Mouse (Mus musculus) MEL-GATA-1-ER (cell line): ENCODE data around the gene Cnnm1.

ENCODE experiments used
- DNase-seq: peaks from one replicate; pipeline ENCODE4 v3.0.0-alpha.2; 2012; ENCODE audit warnings: low read depth; ENCODE audit errors: extremely low read depth

Gene Cnnm1

DNA sequence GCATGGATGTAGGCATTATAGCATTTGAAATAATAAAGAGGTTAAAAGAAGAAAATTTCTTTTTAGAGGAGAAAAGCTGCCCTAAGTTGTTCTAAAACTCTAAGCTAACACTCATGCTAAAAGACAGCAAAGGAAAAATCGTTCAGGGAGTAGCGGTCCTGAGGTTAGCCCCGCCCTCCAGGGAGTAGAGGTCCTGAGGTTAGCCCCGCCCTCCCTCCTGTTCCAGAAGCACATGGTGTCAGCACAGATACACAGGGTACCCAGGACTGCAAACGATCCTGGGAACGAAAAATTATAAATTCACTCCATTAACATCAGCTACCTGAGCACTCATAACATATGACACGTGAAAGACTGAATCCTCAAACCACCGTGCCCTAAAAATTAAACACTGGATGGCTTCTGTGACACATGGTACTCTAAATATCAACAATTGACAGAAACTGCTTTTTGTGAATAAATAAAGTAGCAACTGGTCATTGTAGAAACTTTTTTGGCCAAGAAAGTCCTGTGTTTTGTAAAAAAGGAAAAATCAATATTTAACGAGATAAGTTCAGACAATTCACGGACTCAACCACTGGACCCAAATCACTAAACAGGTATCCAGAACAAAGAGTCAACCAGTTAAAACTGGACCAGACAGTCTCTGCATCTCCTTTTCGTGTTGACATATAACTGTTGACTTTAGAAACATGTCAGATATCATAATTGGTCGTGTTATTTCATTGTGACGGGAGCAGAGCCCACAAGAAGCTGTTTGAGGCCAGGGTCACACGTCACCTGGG, 70.4 kb downstream of the Cnnm1 start:
- no peak for DNase-seq

DNA sequence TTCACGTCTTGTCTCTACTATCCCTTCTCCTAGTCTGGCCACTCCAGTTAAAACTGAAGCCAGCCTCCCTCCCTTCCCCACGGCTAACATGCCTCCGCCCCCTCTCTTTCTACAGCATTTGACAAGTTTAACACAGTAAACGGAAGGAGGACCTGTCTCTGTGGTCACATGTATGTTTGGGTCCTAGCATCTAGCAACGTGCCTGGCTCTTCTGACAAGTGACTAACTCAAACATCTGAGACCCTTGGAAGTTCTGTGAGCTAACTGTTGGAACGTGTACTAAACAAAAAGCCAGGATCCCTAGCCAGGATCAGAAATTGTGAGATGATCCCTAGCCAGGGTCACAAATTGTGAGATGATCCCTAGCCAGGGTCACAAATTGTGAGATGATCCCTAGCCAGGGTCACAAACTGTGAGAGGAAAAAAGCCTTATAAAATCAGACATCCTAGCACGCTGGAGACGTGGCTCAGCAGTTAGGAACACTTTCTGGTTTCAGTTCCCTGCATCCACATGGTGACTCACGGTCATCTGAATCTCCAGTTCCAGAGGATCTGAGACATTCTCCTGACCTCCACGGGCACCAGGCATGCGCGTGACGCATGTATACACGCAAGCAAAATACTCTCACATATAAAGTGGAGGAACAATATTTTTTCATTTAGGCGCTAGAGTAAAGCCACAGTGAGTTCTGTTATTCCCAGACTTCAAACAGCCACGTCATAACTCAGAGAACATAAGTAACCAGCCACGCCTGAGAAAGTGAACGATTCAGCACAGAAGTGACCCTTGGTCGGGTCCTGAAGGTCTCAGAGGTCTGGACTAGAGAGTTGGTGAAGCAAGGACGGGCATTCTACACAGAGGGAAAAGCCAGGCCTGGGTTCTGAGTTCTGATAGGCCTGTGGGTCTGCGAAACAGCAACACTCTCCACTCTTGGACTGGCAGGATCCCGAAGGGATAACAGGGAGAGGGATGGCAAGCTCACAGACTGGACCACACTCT, 71.7 kb downstream of the Cnnm1 start:
- DNase-seq, result no peak

- DNase-seq, result no peak
Observed at GRCm38 (mm10) chr19:43513874-43514273, 73.6 kb downstream of the Cnnm1 start.

DNA sequence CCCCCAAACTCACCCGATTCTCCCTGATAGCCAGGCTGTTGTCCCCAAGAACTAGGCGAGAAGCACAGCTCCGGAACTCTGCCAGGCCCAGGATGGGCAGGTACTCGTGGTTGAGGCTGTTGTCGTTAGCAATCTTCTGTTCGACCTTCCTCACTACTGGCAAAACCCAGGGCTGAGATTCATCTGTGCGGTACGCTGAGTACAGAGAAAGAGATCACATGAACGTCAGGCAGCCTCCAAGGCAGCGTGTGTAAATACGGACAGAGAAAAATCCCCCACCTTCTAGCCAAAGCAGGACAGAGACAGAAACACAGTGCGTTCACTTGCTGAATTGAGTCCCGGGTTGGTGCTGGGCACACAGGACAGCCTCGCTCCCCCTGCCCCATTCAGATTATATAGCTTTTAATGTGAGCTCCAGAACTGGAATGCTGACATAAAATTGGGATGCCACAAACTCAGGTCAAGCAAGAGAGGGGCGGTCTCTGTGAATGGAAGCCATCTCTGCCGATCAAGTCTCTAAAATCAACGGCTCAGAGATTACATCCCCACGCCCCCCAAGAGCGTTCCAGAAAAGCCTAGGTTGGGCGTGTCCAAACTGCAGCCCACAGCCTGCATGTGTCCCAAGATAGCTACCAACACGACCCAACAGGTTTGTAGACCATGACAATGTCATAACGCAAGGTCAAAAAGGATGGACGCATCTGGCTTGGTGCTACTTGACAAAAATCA, 75.6 kb downstream of the Cnnm1 start:
- DNase-seq, result no peak

DNA sequence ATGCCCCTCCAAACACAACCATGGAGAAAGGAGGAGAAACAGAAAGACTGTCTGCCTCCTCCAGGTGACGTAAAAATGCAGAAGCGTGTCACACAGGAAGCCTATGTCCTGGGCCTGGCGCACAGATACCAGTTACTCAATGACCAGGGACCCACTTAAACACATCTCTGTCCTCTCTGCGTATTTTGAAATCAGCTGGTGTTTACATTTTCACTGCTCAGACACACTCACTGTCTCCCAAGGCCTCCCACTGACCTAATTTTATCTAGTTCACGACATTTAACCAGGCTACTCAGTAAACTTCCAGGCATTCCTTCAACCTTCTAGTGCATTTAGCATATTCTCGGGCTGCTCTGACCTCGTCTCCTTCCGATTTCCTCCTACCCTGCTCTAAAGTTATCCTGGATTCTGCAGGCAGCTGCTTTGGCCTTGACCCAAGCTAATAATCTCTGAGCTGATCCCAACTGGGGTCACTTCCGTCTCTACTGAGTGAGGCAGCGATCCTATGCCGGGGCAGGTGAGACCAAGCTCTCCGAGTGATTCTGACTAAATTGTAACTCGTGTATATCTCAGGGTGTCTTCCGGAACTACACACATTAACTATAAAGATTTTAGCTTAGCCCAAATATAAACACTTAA, 76.3 kb downstream of the Cnnm1 start:
- DNase-seq, result no peak

DNA sequence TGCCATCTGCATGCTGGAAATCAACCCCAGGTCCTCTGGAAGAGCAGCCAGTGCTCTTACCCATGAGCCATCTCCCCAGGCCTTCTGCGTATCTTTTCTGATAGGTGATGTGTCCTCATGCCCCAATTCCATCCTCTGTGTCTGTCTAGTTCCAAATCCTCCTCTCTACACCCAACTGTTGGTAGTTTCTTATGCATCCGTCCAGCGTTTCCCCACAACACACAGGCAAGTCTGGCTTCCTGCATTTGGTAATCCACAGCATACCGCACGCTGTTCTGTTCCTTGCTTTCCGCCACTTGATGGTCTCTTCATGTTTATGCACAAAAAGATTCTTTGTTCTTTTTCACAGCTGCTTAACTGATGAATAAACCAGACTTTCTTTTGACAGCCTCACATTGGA, 77.1 kb downstream of the Cnnm1 start:
- no peak for DNase-seq

GRCm38 (mm10) chr19:43517808-43518207, 77.6 kb downstream of the Cnnm1 start:
- no peak for DNase-seq

DNA sequence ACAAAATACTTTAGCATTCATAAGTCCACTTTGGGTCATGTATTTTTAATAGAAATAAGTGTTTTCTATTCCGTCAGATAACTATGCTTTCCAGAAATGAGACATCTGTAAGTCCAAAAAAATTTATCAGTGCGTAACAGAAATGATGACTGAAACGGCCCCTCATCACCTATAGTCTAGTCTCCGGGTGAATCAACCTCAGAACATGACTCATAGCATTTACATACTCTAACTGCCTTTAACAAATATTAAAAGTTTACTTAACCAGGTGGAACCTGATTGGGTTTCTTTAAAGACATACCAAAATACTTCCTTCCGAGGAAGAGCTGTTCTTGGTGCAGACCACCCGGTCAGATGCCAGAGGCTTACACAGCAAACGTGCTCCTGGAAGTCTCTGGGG, 78.0 kb downstream of the Cnnm1 start:
- DNase-seq, result no peak

GRCm38 (mm10) chr19:43519226-43519625, 79.0 kb downstream of the Cnnm1 start:
- DNase-seq, result no peak

GRCm38 (mm10) chr19:43520402-43520801, 80.2 kb downstream of the Cnnm1 start:
- DNase-seq, result peak; percentile 63

DNA sequence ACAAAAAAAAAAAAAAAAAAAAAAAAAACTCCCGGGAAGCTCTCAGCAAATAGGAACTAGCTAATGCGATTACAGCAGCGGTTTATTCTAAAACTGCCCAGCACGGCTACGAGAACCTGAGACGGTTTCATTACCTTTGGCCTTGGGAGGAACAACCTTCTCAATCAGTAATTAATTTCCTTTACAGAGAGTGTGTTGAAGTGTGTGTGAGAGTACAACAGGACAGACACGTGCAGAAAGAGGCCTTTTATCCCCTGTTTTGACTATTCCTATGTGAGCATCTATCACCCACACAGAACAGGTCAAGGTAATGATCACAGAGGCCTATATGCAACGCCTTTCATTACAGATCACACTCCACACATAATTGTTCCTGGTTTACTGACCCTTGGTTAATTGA, 81.1 kb downstream of the Cnnm1 start:
- DNase-seq, result peak; percentile 34

DNA sequence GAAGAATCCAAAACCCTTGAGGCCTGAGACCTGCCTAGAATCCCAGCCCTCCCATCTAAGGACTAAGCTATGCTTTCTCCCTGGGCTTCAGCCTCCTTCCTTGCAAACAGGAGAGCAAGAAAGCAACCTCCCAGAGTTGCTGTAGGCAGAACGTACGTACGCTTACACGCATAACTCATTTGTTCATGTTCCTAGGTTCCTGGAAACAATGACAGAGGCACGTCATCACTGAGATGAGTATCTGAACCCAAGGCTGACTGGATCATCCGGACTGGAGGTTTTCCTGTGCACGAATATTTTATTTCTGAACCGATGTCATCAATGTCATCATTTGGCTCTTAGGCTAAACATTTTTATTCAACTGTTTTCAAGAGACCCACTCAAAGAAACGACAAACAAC, 81.8 kb downstream of the Cnnm1 start:
- DNase-seq, result no peak

- DNase-seq, result peak; percentile 85
Observed at GRCm38 (mm10) chr19:43523551-43523950, 83.3 kb downstream of the Cnnm1 start.

DNA sequence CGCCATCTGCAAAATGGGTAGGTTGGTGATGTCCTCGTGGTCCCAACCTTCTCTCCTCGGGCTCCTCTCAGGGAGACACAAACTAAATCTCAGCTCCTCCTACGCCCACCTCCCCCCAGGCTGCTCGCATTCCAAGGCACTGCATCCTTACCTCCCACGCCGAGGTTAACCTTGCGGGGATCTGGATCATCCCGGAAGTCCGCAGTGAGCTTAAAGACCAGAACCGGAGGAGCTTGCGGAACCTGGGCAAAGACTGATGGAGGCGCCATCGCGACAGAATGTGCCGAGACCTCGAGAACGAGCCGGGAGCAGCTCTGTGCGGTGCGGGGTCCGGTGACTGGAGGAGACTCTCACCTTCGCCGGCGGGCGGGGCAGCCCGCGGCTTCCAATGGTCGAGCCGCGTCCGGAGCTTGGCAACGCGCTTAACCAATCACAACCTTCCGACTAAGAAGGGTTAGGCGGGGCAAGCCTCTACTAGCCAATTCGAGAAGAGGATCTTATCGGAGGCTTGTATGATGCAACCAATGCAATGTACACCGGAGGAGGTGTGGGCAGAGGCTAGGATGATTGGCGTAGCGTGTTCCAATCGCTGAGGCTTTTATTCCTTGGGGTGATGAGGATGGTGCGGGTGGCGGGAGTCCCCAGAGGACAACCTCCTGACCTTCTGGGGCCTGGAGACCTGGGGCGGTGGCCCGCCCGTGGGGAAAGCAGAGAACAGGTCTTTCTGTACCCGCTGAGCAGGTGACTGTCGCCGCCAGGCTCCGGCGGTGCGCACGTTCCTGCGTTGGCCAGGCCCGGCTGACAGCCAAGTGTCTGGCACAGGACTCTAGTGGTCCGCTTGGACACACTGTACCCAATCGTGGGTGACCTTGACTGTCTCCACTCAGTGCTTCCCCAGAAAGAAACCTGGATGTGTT, 84.2 kb downstream of the Cnnm1 start, which contains the start of gene Got1:
TSS of gene Got1 (minus strand) at position 419 of the 917 bp plus-strand sequence.
- DNase-seq, result peak; percentile 100

DNA sequence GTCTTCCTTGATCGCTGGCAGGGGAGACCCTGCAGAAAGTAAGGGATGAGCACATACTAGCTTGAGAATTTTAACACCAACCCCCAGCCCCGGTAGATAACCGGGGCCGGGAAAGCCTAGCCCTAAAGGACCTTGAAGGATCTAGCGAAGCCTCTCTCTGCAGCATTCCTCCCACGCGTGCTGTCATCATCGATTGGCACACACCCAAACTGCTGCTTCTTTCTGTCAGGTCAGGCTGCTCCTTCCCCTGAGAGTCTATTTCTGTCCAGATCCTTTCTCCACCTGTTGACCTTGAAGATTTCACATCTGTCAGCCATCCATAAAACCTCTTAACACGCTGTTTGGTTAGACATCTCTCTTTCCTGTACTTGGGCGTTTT, 84.9 kb downstream of the Cnnm1 start:
- DNase-seq, result no peak

DNA sequence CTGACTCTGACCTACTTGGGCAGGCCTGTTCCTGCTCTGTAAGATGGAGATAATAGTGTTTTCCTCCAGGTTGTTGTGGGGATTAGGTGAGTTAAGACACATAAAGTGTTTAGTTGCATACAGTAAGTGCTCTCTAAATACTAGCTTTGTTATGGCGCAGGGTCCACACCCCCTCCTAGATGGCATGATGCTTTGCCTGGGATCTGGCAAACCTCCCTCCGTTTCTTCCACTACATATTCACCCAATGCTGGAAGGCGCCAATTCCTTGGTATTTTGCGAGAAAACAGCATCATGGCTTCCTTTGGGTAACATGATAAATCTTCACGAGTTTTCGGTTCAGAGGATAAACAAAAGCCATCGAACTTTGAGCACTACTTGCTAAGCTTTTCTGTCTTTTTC, 85.3 kb downstream of the Cnnm1 start:
- no peak for DNase-seq

DNA sequence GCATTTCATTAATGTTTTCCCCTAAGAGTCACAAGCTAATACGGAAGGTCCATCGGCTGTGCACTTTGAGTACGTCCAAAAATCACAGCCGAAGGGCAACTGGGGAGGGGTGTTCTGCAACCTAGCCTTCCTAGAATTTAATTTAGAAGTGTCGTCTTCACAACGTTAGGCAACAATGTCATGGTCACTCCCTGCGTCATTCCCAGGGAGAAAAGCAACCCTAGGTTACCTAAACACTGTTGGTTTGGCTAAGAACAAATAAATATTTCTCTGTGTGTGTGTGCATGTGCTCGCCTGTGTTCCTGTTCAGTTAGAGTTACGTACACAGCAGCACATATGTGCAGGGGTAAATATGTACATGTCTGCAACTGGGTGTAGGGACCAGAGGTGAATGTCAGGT, 85.8 kb downstream of the Cnnm1 start:
- DNase-seq, result no peak

DNA sequence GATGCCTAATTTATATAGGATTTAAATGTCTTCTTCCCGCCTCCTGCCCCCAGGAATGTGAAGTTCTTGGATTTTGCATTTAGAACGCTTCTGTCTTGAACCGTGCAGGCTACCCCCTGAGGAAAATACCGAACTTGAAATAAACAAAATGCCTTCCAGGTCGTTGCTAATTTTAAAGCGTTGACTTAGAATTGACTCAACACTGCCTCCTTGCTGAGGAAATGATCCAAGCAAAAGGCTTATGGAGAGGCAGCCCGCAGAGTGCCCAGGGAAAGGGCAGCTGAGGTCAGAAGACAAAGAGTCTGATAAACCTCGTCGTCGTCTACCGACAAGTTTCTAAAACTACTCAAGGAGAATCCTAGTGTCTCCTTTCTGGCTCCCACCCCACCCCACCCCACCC, 86.9 kb downstream of the Cnnm1 start:
- no peak for DNase-seq

DNA sequence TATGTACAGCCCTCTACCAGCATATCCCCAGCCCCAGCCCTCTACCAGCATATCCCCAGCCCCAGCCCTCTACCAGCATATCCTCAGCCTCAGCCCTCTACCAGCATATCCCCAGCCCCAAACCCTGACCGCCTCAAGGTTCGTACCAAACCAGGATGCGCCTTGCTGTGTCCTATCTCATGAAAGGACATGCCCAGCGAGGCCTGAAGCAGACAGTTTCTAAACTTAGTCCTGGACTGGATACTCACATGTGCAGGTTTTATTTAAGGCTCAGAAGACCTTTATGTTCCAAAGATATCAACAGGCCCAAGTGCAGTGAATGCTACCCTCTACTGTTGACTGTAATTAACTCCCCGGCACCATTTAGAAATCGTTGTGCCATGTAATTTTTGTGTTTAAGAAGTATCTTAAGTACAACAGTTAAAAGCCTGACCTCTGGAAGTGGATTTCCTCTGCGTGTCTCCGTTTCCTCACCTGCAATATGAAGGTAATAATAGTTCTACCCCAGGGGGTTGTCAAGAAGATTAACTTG, 87.9 kb downstream of the Cnnm1 start:
- no peak for DNase-seq
